Mouse (Mus musculus) G1E (cell line): ENCODE results near the gene Mnd1.

Experiments
- CTCF ChIP-seq: IDR thresholded peaks from 2 replicates; pipeline ENCODE4 v1.5.1; 2012; ENCODE audit warnings: low read depth, low read length, inconsistent platforms, mixed read lengths
- GATA1 ChIP-seq: IDR thresholded peaks from 2 replicates; pipeline ENCODE4 v1.6.1; 2012; ENCODE audit warnings: borderline replicate concordance, low read length, inconsistent platforms, mixed read lengths
- POLR2AphosphoS5 ChIP-seq: IDR thresholded peaks from 2 replicates; pipeline ENCODE4 v1.6.1; 2012; ENCODE audit warnings: low read depth, low read length, inconsistent platforms; ENCODE audit not compliant: insufficient replicate concordance
- TAL1 ChIP-seq: conservative IDR thresholded peaks from 2 replicates; pipeline ENCODE4 v1.6.1; 2012; ENCODE audit warnings: low read depth, low read length, inconsistent platforms, mixed read lengths

- no peak for TF ChIP-seq CTCF
- TF ChIP-seq GATA1, result no peak
- TF ChIP-seq POLR2AphosphoS5, result no peak
- TF ChIP-seq TAL1, result no peak
Observed at GRCm38 (mm10) chr3:84063369-84063914, 92.1 kb downstream of the Mnd1 start.
